Mouse (Mus musculus) embryonic facial prominence, embryonic 12.5 days (tissue): ENCODE measurements around the gene Slc17a9. TPM values are rescaled to one million over a fixed set of nuclear protein-coding genes. Genes with fewer than 3 reads are reported as not detected.

Source experiments
- ATAC-seq: fragments of 200-750 bp; cut with Nextera tagmentation; 2 replicates; pipeline ENCODE4 v1.8.0; 2017; ENCODE audit not compliant: insufficient number of reproducible peaks, insufficient read depth, low FRiP score, low TSS enrichment
- H3K27ac ChIP-seq: fragments of 300-500 bp; sonication (generic); 2 replicates; pipeline ENCODE4 v1.5.1; 2016; ENCODE audit warnings: mild to moderate bottlenecking
- H3K27me3 ChIP-seq: fragments of 300-500 bp; sonication (generic); 2 replicates; pipeline ENCODE4 v1.6.1; 2016; ENCODE audit warnings: mild to moderate bottlenecking, moderate library complexity
- H3K36me3 ChIP-seq: fragments of 300-500 bp; sonication (generic); 2 replicates; pipeline ENCODE4 v1.6.1; 2016; ENCODE audit warnings: mild to moderate bottlenecking
- H3K4me1 ChIP-seq: fragments of 300-500 bp; sonication (generic); 2 replicates; pipeline ENCODE4 v1.6.1; 2016
- H3K4me2 ChIP-seq: fragments of 300-500 bp; sonication (generic); replicated peaks from 2 replicates; pipeline ENCODE4 v1.6.1; 2016; ENCODE audit warnings: mild to moderate bottlenecking, moderate library complexity
- H3K4me3 ChIP-seq: fragments of 300-500 bp; sonication (generic); 2 replicates; pipeline ENCODE4 v1.5.1; 2016; ENCODE audit warnings: mild to moderate bottlenecking
- H3K9ac ChIP-seq: fragments of 300-500 bp; sonication (generic); 2 replicates; pipeline ENCODE4 v1.6.1; 2016; ENCODE audit warnings: mild to moderate bottlenecking, moderate library complexity
- H3K9me3 ChIP-seq: fragments of 300-500 bp; sonication (generic); 2 replicates; pipeline ENCODE4 v1.6.1; 2016; ENCODE audit warnings: mild to moderate bottlenecking, moderate library complexity
- WGBS: fragments of 180-500 bp; shearing (Covaris S2); methylation state at CpG from one replicate; pipeline ENCODE4 v1.1.7; 2016; 5-methylcytosine and 5-hydroxymethylcytosine counted together
- polyA plus RNA-seq: library from polyadenylated mRNA; unstranded; fragments of >200 nt; fragmentation: Nextera tagmentation; extraction: Ambion mirVana; gene quantifications from 2 replicates; pipeline ENCODE4 v1.2.1, GENCODE M21; 2016

The Slc17a9 gene
- polyA plus RNA-seq, 1 experiment from 2014 or later = 0.56 TPM

- Histone ChIP-seq H3K9ac (no peak overlapping the region), H3K36me3 (no peaks in the 10 kb centered on the region), H3K9me3 (no peaks in the 10 kb centered on the region), H3K4me2 (no peak overlapping the region), H3K4me1 (no peaks in the 10 kb centered on the region), H3K27ac (no peak overlapping the region), H3K27me3 (no peaks in the 10 kb centered on the region), H3K4me3 (no peak overlapping the region)
- ATAC-seq = no peak
- 46% methylated on average over 15 of the region's 15 CpGs for WGBS
Measured at GRCm38 (mm10) chr2:180758513-180759263, 33.6 kb downstream of the Slc17a9 start.

GRCm38 (mm10) chr2:180764986-180765385, 39.9 kb downstream of the Slc17a9 start:
- no peaks in the 10 kb centered on the region for H3K27me3 ChIP-seq
- no peak for ATAC-seq
- H3K9ac ChIP-seq = no peak overlapping the region
- H3K9me3 ChIP-seq = no peaks in the 10 kb centered on the region
- no peaks in the 10 kb centered on the region for H3K4me1 ChIP-seq
- H3K27ac ChIP-seq = no peak overlapping the region
- H3K36me3 ChIP-seq = no peaks in the 10 kb centered on the region
- 77% methylated on average over 11 of the region's 11 CpGs for WGBS
- no peak overlapping the region for H3K4me2 ChIP-seq
- H3K4me3 ChIP-seq = no peak overlapping the region

- H3K4me3 ChIP-seq = no peak overlapping the region
- ATAC-seq = no peak
- 71% methylated on average over 7 of the region's 7 CpGs for WGBS
- H3K36me3 ChIP-seq = no peaks in the 10 kb centered on the region
- H3K27ac ChIP-seq = no peak overlapping the region
- no peaks in the 10 kb centered on the region for H3K9me3 ChIP-seq
- H3K4me2 ChIP-seq = no peak overlapping the region
- H3K4me1 ChIP-seq = no peaks in the 10 kb centered on the region
- H3K27me3 ChIP-seq = no peaks in the 10 kb centered on the region
- H3K9ac ChIP-seq = no peak overlapping the region
Measured at GRCm38 (mm10) chr2:180765713-180766112, 40.6 kb downstream of the Slc17a9 start.

GRCm38 (mm10) chr2:180775223-180775622, 50.2 kb downstream of the Slc17a9 start:
- Histone ChIP-seq H3K4me1 (0 out of 2 replicates have a peak, but pooled peaks cover 4% of the 10 kb centered on the region), H3K36me3 (no peaks in the 10 kb centered on the region), H3K27me3 (peaks cover 87% of the 10 kb centered on the region), H3K9ac (no peak overlapping the region), H3K4me2 (no peak overlapping the region), H3K27ac (no peak overlapping the region), H3K4me3 (no peak overlapping the region), H3K9me3 (no peaks in the 10 kb centered on the region)
- 3% methylated on average over 12 of the region's 12 CpGs for WGBS
- no peak for ATAC-seq

- 2% methylated on average over 15 of the region's 15 CpGs for WGBS
- no peaks in the 10 kb centered on the region for H3K36me3 ChIP-seq
- H3K9ac ChIP-seq = no peak overlapping the region
- peak overlapping the region; percentile 40; the same call in 1 of the 2 replicates for H3K4me2 ChIP-seq
- no peak overlapping the region for H3K27ac ChIP-seq
- no peak for ATAC-seq
- H3K4me3 ChIP-seq = peak overlapping the region; percentile 18; the same call in 1 of the 2 replicates
- peaks cover 88% of the 10 kb centered on the region for H3K27me3 ChIP-seq
- H3K4me1 ChIP-seq = 0 out of 2 replicates have a peak, but pooled peaks cover 4% of the 10 kb centered on the region
- no peaks in the 10 kb centered on the region for H3K9me3 ChIP-seq
Measured at GRCm38 (mm10) chr2:180775641-180776040, 50.6 kb downstream of the Slc17a9 start.

- H3K36me3 ChIP-seq = no peaks in the 10 kb centered on the region
- WGBS = under 1% methylated on average over 28 of the region's 28 CpGs
Measured at GRCm38 (mm10) chr2:180776793-180777192, 51.7 kb downstream of the Slc17a9 start, which contains the start of gene Bhlhe23. Gene Bhlhe23, minus strand, starts transcription at chr2:180776900.

DNA sequence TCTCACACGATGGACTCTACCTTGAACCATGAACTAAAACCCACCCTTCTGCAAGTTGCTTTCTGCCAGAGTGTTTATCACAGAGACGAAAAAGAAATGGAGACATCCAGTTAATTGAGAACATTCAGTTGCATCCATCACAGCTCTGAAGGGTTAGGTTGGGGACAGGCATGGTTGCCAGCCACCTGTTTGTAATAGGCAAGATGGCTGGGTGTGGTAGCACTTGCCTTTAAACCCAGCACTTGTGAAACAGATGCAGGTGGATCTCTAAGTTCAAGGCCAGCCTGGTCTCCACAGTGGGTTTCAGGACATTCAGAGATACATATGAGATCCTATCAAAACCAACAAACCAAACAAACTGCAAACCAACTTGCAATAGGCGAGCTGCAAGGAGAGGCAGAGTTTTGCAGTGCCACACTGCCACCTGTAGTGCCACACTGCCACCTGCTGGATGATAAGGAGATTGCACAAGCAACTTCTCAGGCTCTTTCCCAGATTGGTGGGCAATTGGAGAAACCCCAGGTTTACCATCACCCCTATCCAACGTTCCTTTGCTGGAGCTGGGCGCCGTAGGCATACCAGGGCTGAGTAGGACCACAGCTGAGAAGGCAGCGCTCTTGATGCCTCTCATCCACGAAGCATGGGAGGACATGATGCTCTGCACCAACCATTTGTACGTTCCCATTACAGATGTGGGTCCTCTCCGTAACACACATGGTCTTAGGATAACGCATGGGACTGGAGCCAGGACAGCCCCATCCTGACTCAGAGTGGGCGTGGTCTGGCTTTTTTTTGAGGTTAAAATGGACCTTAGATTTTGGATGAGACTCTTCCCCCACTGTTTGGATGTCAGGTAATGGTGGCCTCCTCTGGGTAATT, 54.4 kb downstream of the Slc17a9 start:
- no peak overlapping the region for H3K9ac ChIP-seq

More at GRCm38 (mm10) chr2:180776793-180777192, 51.7 kb downstream of the Slc17a9 start, which contains the start of gene Bhlhe23:
- no peak within 1 kb of the TSS; the same call in 1 of the 2 replicates for H3K9ac ChIP-seq
- H3K4me3 ChIP-seq = peak within 1 kb of the TSS; percentile 18
- H3K4me1 ChIP-seq = 0 out of 2 replicates have a peak, but pooled peaks cover 4% of the 10 kb centered on the region
- peak within 1 kb of the TSS; percentile 40 for H3K4me2 ChIP-seq
- ATAC-seq = no peak
- peaks cover 85% of the 10 kb centered on the region for H3K27me3 ChIP-seq
- no peaks in the 10 kb centered on the region for H3K9me3 ChIP-seq
- H3K27ac ChIP-seq = no peak within 1 kb of the TSS

GRCm38 (mm10) chr2:180780282-180780681, 55.2 kb downstream of the Slc17a9 start:
- no peak overlapping the region for H3K4me2 ChIP-seq
- H3K36me3 ChIP-seq = no peaks in the 10 kb centered on the region
- H3K4me1 ChIP-seq = 0 out of 2 replicates have a peak, but pooled peaks cover 4% of the 10 kb centered on the region
- peaks cover 54% of the 10 kb centered on the region for H3K27me3 ChIP-seq
- H3K9ac ChIP-seq = no peak overlapping the region
- no peak for ATAC-seq
- 5% methylated on average over 2 of the region's 2 CpGs for WGBS
- no peak overlapping the region for H3K27ac ChIP-seq
- no peak overlapping the region for H3K4me3 ChIP-seq
- no peaks in the 10 kb centered on the region for H3K9me3 ChIP-seq

More for the DNA sequence above, 54.4 kb downstream of the Slc17a9 start:
- Histone ChIP-seq H3K27me3 (peaks cover 60% of the 10 kb centered on the region), H3K9me3 (no peaks in the 10 kb centered on the region), H3K27ac (no peak overlapping the region), H3K4me1 (0 out of 2 replicates have a peak, but pooled peaks cover 4% of the 10 kb centered on the region), H3K4me2 (no peak overlapping the region), H3K36me3 (no peaks in the 10 kb centered on the region), H3K4me3 (no peak overlapping the region)
- 0 out of 2 replicates have a peak, but pooled peaks have one; percentile 52 for ATAC-seq
- WGBS = 23% methylated on average over 12 of the region's 12 CpGs

DNA sequence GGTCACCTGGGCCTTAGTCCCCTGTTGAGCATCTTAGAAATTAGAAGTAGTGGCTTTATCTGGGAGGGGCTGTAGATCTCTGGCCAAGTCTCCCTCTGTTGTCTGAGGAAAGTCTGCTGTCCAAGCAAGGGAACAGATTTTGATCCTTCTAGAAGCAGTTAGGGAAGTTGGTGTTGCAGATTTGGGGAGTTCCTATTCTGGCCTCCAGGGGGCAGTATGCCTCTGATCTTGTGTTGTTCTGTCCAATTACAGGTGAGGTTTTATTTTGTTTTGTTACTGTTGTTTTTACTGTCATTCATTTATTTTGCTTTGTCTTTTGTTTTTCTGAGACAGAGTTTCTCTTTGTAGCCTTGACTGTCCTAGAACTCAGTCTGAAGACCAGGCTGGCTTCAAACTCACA, 61.7 kb downstream of the Slc17a9 start:
- H3K4me1 ChIP-seq = 0 out of 2 replicates have a peak, but pooled peaks cover 5% of the 10 kb centered on the region
- H3K27me3 ChIP-seq = peaks cover 25% of the 10 kb centered on the region
- no peak overlapping the region for H3K27ac ChIP-seq
- H3K4me2 ChIP-seq = no peak overlapping the region
- no peaks in the 10 kb centered on the region for H3K9me3 ChIP-seq
- H3K4me3 ChIP-seq = no peak overlapping the region
- no peak for ATAC-seq
- H3K9ac ChIP-seq = no peak overlapping the region
- H3K36me3 ChIP-seq = no peaks in the 10 kb centered on the region

DNA sequence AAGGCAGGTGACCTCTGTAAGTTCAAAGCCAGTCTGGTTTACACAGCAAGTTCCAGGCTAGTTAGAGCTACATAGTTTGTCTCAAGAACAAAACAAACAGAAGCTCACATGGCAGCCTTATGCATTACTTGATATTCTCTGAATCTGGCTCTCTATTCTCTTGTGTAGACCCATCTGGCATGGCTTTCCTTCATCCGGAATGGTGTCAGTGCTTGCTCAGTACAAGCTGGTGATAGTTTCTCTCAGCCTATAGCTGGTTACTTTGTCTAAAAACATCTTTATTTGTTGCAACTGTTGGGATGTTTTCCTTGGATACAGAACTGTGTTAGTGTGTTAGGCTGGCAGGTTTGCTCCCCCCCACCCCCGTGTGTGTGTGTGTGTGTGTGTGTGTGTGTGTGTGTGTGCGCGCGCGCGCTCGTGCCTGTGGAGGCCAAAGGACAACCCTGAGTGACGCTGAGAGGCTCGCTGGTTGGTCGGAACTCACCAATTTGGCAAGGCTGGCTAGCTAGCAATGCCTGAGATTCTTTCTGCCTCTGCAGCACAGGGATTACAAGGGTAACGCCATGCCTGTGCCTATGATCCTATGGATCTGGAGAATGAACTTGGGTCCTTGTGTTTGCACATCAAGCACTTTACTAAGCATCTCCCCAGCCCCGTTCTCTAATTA, 62.6 kb downstream of the Slc17a9 start:
- Histone ChIP-seq H3K4me2 (no peak overlapping the region), H3K9ac (no peak overlapping the region), H3K4me1 (0 out of 2 replicates have a peak, but pooled peaks cover 5% of the 10 kb centered on the region), H3K9me3 (no peaks in the 10 kb centered on the region), H3K4me3 (no peak overlapping the region), H3K27ac (no peak overlapping the region), H3K27me3 (peaks cover 25% of the 10 kb centered on the region), H3K36me3 (no peaks in the 10 kb centered on the region)
- 72% methylated on average over 13 of the region's 13 CpGs for WGBS
- ATAC-seq = no peak

GRCm38 (mm10) chr2:180788386-180788785, 63.3 kb downstream of the Slc17a9 start:
- H3K4me1 ChIP-seq = 0 out of 2 replicates have a peak, but pooled peaks cover 5% of the 10 kb centered on the region
- no peaks in the 10 kb centered on the region for H3K36me3 ChIP-seq
- no peaks in the 10 kb centered on the region for H3K9me3 ChIP-seq
- no peak overlapping the region for H3K9ac ChIP-seq
- no peak for ATAC-seq
- no peak overlapping the region for H3K4me2 ChIP-seq
- WGBS = 28% methylated on average over 2 of the region's 2 CpGs
- H3K27ac ChIP-seq = no peak overlapping the region
- peaks cover 25% of the 10 kb centered on the region for H3K27me3 ChIP-seq
- H3K4me3 ChIP-seq = no peak overlapping the region
